10 mouse cellular contexts compared by ENCODE assay signal in the genomic region with DNA sequence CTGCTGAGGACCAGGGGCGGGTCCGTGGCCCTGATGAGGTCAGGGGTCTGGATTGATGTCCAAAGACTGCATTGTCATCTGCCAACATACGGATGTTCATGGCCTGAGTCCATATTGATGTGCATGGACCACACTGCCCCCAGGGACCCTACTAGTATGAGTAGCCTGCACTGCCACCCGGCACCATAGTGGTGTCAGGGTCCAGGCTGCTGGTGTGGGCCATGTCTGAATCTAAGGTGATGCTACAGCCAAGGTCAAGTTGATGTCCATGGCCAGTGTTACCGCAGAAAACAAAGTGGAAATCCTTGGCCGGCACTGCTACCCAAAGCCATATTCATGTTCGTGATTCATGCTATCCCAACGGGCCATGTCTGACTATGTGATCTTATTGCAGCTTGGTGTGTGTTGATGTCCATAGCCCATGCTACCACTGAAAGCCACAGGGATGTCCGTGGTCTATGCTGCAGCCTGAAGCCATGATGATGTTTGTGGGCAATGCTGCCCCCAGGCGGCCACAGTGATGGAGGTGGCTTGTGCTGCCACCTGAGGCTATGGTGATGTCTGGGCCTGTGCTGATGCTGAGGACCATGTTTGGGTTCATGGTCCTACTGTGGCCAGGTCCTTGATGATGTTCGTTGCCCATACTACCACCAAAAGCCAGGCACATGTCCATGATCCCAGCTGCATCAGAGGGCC.
DNase-seq lines count a peak whose midpoint lies in the region; ATAC-seq and TF ChIP-seq lines count a peak whose summit lies in the region.
"Had no signal": no experiment of that assay in that cellular context is flagged by ENCODE, and none has a peak within 500 bp of the region (broad histone marks: within the 10 kb centered on the region; RNA-seq: fewer than 3 reads in every experiment).

No protein-coding gene starts in this region.

- H3K4me3 ChIP-seq in forebrain, postnatal 0 days (ENCODE audit: low read depth, low read length): no peak overlapping the region
- H3K4me3 ChIP-seq in forebrain, embryonic 14.5 days (ENCODE audit: low read depth, low read length): no peak overlapping the region
- H3K4me3 ChIP-seq in midbrain, embryonic 14.5 days (replicated peaks; ENCODE audit: low read depth, low read length): no peak overlapping the region
- no peak overlapping the region for H3K4me3 ChIP-seq in midbrain, embryonic 10.5 days

- no peaks in the 10 kb centered on the region for H3K36me3 ChIP-seq in forebrain, postnatal 0 days (ENCODE audit: insufficient read depth)
- no peaks in the 10 kb centered on the region for H3K36me3 ChIP-seq in forebrain, embryonic 14.5 days (ENCODE audit: control insufficient read depth, insufficient read depth, low read length)
- no peaks in the 10 kb centered on the region for H3K36me3 ChIP-seq in midbrain, embryonic 14.5 days (ENCODE audit: control insufficient read depth, insufficient read depth, low read length)
- H3K36me3 ChIP-seq in midbrain, embryonic 10.5 days: no peaks in the 10 kb centered on the region

- no peaks in the 10 kb centered on the region for H3K9me3 ChIP-seq in forebrain, postnatal 0 days (ENCODE audit: low read length)
- no peaks in the 10 kb centered on the region for H3K9me3 ChIP-seq in forebrain, embryonic 14.5 days (replicated peaks; ENCODE audit: control insufficient read depth, low read length)
- no peaks in the 10 kb centered on the region for H3K9me3 ChIP-seq in midbrain, embryonic 14.5 days (ENCODE audit: control insufficient read depth, low read length)
- H3K9me3 ChIP-seq in midbrain, embryonic 10.5 days (replicated peaks): no peaks in the 10 kb centered on the region

- H3K27ac ChIP-seq in forebrain, postnatal 0 days (ENCODE audit: low read depth, low read length): no peak overlapping the region
- H3K27ac ChIP-seq in forebrain, embryonic 14.5 days (ENCODE audit: low read depth, low read length): no peak overlapping the region
- no peak overlapping the region for H3K27ac ChIP-seq in midbrain, embryonic 14.5 days (replicated peaks; ENCODE audit: low read depth, low read length)
- H3K27ac ChIP-seq in midbrain, embryonic 10.5 days (replicated peaks): no peak overlapping the region

- H3K9ac ChIP-seq in forebrain, postnatal 0 days: no peak overlapping the region
- no peak overlapping the region for H3K9ac ChIP-seq in forebrain, embryonic 14.5 days (ENCODE audit: low read length)
- no peak overlapping the region for H3K9ac ChIP-seq in midbrain, embryonic 14.5 days (replicated peaks; ENCODE audit: low read length)

- WGBS in forebrain, postnatal 0 days: 85% methylated on average over 11 of the region's 11 CpGs
- WGBS in forebrain, embryonic 14.5 days: 83% methylated on average over 11 of the region's 11 CpGs
- 88% methylated on average over 11 of the region's 11 CpGs for WGBS in midbrain, embryonic 14.5 days
- 84% methylated on average over 11 of the region's 11 CpGs for WGBS in midbrain, embryonic 10.5 days

- no peak for ATAC-seq in forebrain, postnatal 0 days
- no peak; the same call in 1 of the 2 replicates for ATAC-seq in forebrain, embryonic 14.5 days
- 0 out of 2 replicates have a peak, but pooled peaks have one; percentile 43 for ATAC-seq in midbrain, embryonic 14.5 days (ENCODE audit: low FRiP score, low TSS enrichment)
- ATAC-seq in common myeloid progenitor, adult 5-6 weeks (replicated peaks; ENCODE audit: low read depth, poor library complexity, severe bottlenecking): peak; percentile 73; the same call in 1 of the 2 replicates
- peak; percentile 70 for ATAC-seq in megakaryocyte progenitor cell, adult 5-6 weeks (replicated peaks; ENCODE audit: poor library complexity)
- no peak for ATAC-seq in erythroblast, adult 5-6 weeks (replicated peaks; ENCODE audit: low FRiP score, poor library complexity, severe bottlenecking)

- no peaks in the 10 kb centered on the region for H3K4me1 ChIP-seq in forebrain, postnatal 0 days (ENCODE audit: insufficient read depth)
- H3K4me1 ChIP-seq in forebrain, embryonic 14.5 days (ENCODE audit: control insufficient read depth, insufficient read depth, low read length): no peaks in the 10 kb centered on the region
- H3K4me1 ChIP-seq in midbrain, embryonic 14.5 days (ENCODE audit: control insufficient read depth, insufficient read depth, low read length): no peaks in the 10 kb centered on the region
- H3K4me1 ChIP-seq in midbrain, embryonic 10.5 days: no peaks in the 10 kb centered on the region

- no peak for DNase-seq in forebrain, postnatal 0 days
- no peak for DNase-seq in forebrain, embryonic 14.5 days (ENCODE audit: low spot score)
- no peak for DNase-seq in midbrain, embryonic 14.5 days
- no peak for DNase-seq in midbrain, embryonic 10.5 days (ENCODE audit: low spot score)
- DNase-seq in urinary bladder, adult 2 months (ENCODE audit: low spot score): no peak
- DNase-seq: embryo, embryonic 11 days; gastrocnemius, postnatal 25 days had no signal

- H3K27me3 ChIP-seq in forebrain, postnatal 0 days (ENCODE audit: insufficient read depth, low read length): no peaks in the 10 kb centered on the region
- H3K27me3 ChIP-seq in forebrain, embryonic 14.5 days (replicated peaks; ENCODE audit: control insufficient read depth, insufficient read depth, low read length): no peaks in the 10 kb centered on the region
- no peaks in the 10 kb centered on the region for H3K27me3 ChIP-seq in midbrain, embryonic 14.5 days (ENCODE audit: control insufficient read depth, insufficient read depth, low read length)
- H3K27me3 ChIP-seq in midbrain, embryonic 10.5 days (ENCODE audit: low read depth, poor library complexity, severe bottlenecking): no peaks in the 10 kb centered on the region

- peak; percentile 16 for TF ChIP-seq CTCF in forebrain, postnatal 0 days (IDR thresholded peaks at IDR 0.05; ENCODE audit: low read depth)

- no peak overlapping the region for H3K4me2 ChIP-seq in forebrain, postnatal 0 days (ENCODE audit: low read depth)
- no peak overlapping the region for H3K4me2 ChIP-seq in forebrain, embryonic 14.5 days (ENCODE audit: low read length)
- no peak overlapping the region for H3K4me2 ChIP-seq in midbrain, embryonic 14.5 days (ENCODE audit: low read length)

Comparison
In these comparisons a context has a peak if more than half of its experiments do, and no peak if none do; other contexts are left out.
1. ATAC-seq: peak in midbrain, embryonic 14.5 days (single experiment), common myeloid progenitor, adult 5-6 weeks (single experiment) and megakaryocyte progenitor cell, adult 5-6 weeks (single experiment); none in forebrain, postnatal 0 days (single experiment), forebrain, embryonic 14.5 days (single experiment) and erythroblast, adult 5-6 weeks (single experiment).